Mouse (Mus musculus) liver, embryonic 11.5 days (tissue): ENCODE measurements at regions not wholly inside any gene's neighbourhood (a gene's known extent, or its start where the extent isn't known, plus 50 kb on each side); places are given as distances from the start of the nearest gene placed in this dataset.

Source experiments
- ATAC-seq: fragments of 200-750 bp; cut with Nextera tagmentation; replicated peaks from 2 replicates; pipeline ENCODE4 v1.8.0; 2017; ENCODE audit warnings: moderate number of reproducible peaks, mild to moderate bottlenecking, moderate TSS enrichment, moderate library complexity; ENCODE audit not compliant: low FRiP score
- DNase-seq: peaks from one replicate; pipeline ENCODE4 v3.0.0-alpha.2; 2017; ENCODE audit warnings: low spot score
- H3K27ac ChIP-seq: fragments of 300-500 bp; sonication (generic); 2 replicates; pipeline ENCODE4 v1.5.1; 2014; ENCODE audit warnings: mild to moderate bottlenecking, low read depth, low read length, control low read depth
- H3K27me3 ChIP-seq: fragments of 300-500 bp; sonication (generic); replicated peaks from 2 replicates; pipeline ENCODE4 v1.6.1; 2014; ENCODE audit warnings: low read length, mixed read lengths; ENCODE audit not compliant: control insufficient read depth, insufficient read depth
- H3K36me3 ChIP-seq: fragments of 300-500 bp; sonication (generic); 2 replicates; pipeline ENCODE4 v1.6.1; 2014; ENCODE audit warnings: mild to moderate bottlenecking, low read length, moderate library complexity, mixed read lengths; ENCODE audit not compliant: control insufficient read depth, insufficient read depth
- H3K4me1 ChIP-seq: fragments of 300-500 bp; sonication (generic); replicated peaks from 2 replicates; pipeline ENCODE4 v1.6.1; 2014; ENCODE audit warnings: low read length, mixed read lengths; ENCODE audit not compliant: control insufficient read depth, insufficient read depth
- H3K4me2 ChIP-seq: fragments of 300-500 bp; sonication (generic); 2 replicates; pipeline ENCODE4 v1.6.1; 2014; ENCODE audit warnings: mild to moderate bottlenecking, control low read depth, moderate library complexity
- H3K4me3 ChIP-seq: fragments of 300-500 bp; sonication (generic); 2 replicates; pipeline ENCODE4 v1.5.1; 2014; ENCODE audit warnings: low read depth, low read length, control low read depth
- H3K9ac ChIP-seq: fragments of 300-500 bp; sonication (generic); 2 replicates; pipeline ENCODE4 v1.6.1; 2014; ENCODE audit warnings: low read depth, low read length, control low read depth
- H3K9me3 ChIP-seq: fragments of 300-500 bp; sonication (generic); 2 replicates; pipeline ENCODE4 v1.6.1; 2016; ENCODE audit warnings: low read length, inconsistent platforms, mixed read lengths; ENCODE audit not compliant: control insufficient read depth
- WGBS: fragments of 180-500 bp; shearing (Covaris S2); extraction: QIAGEN DNeasy Blood & Tissue Kit; methylation state at CpG from one replicate; pipeline ENCODE4 v1.1.7; 2014; 5-methylcytosine and 5-hydroxymethylcytosine counted together

GRCm38 (mm10) chr15:61160666-61161065, 237.9 kb upstream of the A1bg start:
- Histone ChIP-seq H3K27ac (no peak overlapping the region), H3K36me3 (no peaks in the 10 kb centered on the region), H3K4me2 (no peak overlapping the region), H3K9me3 (no peaks in the 10 kb centered on the region), H3K4me3 (no peak overlapping the region), H3K4me1 (no peaks in the 10 kb centered on the region), H3K9ac (no peak overlapping the region), H3K27me3 (no peaks in the 10 kb centered on the region)
- WGBS = 50% methylated on average over 1 of the region's 1 CpGs
- no peak for DNase-seq
- no peak for ATAC-seq

GRCm38 (mm10) chr15:61159552-61159951, 236.7 kb upstream of the A1bg start:
- DNase-seq = no peak
- no peaks in the 10 kb centered on the region for H3K27me3 ChIP-seq

GRCm38 (mm10) chr15:61158041-61158545, 235.3 kb upstream of the A1bg start:
- no peaks in the 10 kb centered on the region for H3K36me3 ChIP-seq
- H3K4me3 ChIP-seq = no peak overlapping the region
- H3K27me3 ChIP-seq = no peaks in the 10 kb centered on the region
- no peak overlapping the region for H3K9ac ChIP-seq
- 61% methylated on average over 13 of the region's 13 CpGs for WGBS
- ATAC-seq (no peak), DNase-seq (no peak)
- no peaks in the 10 kb centered on the region for H3K9me3 ChIP-seq
- no peaks in the 10 kb centered on the region for H3K4me1 ChIP-seq
- H3K27ac ChIP-seq = no peak overlapping the region
- H3K4me2 ChIP-seq = peak overlapping the region; percentile 44; the same call in 1 of the 2 replicates

More at GRCm38 (mm10) chr15:61159552-61159951, 236.7 kb upstream of the A1bg start:
- Histone ChIP-seq H3K4me3 (no peak overlapping the region), H3K9ac (no peak overlapping the region), H3K9me3 (no peaks in the 10 kb centered on the region), H3K4me2 (no peak overlapping the region), H3K27ac (no peak overlapping the region), H3K36me3 (no peaks in the 10 kb centered on the region), H3K4me1 (no peaks in the 10 kb centered on the region)
- 79% methylated on average over 5 of the region's 5 CpGs for WGBS
- ATAC-seq = no peak

GRCm38 (mm10) chr15:61157543-61157942, 234.7 kb upstream of the A1bg start:
- no peaks in the 10 kb centered on the region for H3K4me1 ChIP-seq
- H3K9me3 ChIP-seq = no peaks in the 10 kb centered on the region
- no peaks in the 10 kb centered on the region for H3K36me3 ChIP-seq
- no peak overlapping the region for H3K9ac ChIP-seq
- WGBS = 6% methylated on average over 13 of the region's 13 CpGs
- no peak for ATAC-seq
- no peak overlapping the region for H3K4me3 ChIP-seq
- H3K27me3 ChIP-seq = no peaks in the 10 kb centered on the region
- H3K4me2 ChIP-seq = peak overlapping the region; percentile 44; the same call in 1 of the 2 replicates
- peak; percentile 76 for DNase-seq
- H3K27ac ChIP-seq = no peak overlapping the region

- 54% methylated on average over 7 of the region's 7 CpGs for WGBS
- Histone ChIP-seq H3K4me3 (no peak overlapping the region), H3K27me3 (no peaks in the 10 kb centered on the region), H3K4me2 (no peak overlapping the region), H3K9ac (no peak overlapping the region), H3K9me3 (no peaks in the 10 kb centered on the region), H3K36me3 (no peaks in the 10 kb centered on the region), H3K4me1 (no peaks in the 10 kb centered on the region), H3K27ac (no peak overlapping the region)
- ATAC-seq (no peak), DNase-seq (no peak)
Observed at GRCm38 (mm10) chr15:61155530-61155929, 232.7 kb upstream of the A1bg start.

GRCm38 (mm10) chr15:61154166-61154565, 231.4 kb upstream of the A1bg start:
- DNase-seq = no peak
- H3K4me1 ChIP-seq = no peaks in the 10 kb centered on the region
- no peak overlapping the region for H3K9ac ChIP-seq
- no peak overlapping the region for H3K4me3 ChIP-seq
- H3K27me3 ChIP-seq = no peaks in the 10 kb centered on the region
- no peak overlapping the region for H3K4me2 ChIP-seq
- H3K9me3 ChIP-seq = no peaks in the 10 kb centered on the region
- no peaks in the 10 kb centered on the region for H3K36me3 ChIP-seq
- ATAC-seq = no peak
- WGBS = 79% methylated on average over 12 of the region's 12 CpGs
- H3K27ac ChIP-seq = no peak overlapping the region

GRCm38 (mm10) chr15:61142851-61143250, 220.0 kb upstream of the A1bg start:
- DNase-seq (no peak), ATAC-seq (no peak)
- no peak overlapping the region for H3K9ac ChIP-seq
- no peaks in the 10 kb centered on the region for H3K27me3 ChIP-seq
- H3K4me3 ChIP-seq = no peak overlapping the region
- H3K4me1 ChIP-seq = no peaks in the 10 kb centered on the region
- WGBS = 67% methylated on average over 3 of the region's 3 CpGs
- no peak overlapping the region for H3K27ac ChIP-seq
- H3K36me3 ChIP-seq = no peaks in the 10 kb centered on the region
- H3K4me2 ChIP-seq = no peak overlapping the region
- H3K9me3 ChIP-seq = no peaks in the 10 kb centered on the region

GRCm38 (mm10) chr15:61139151-61139550, 216.3 kb upstream of the A1bg start:
- no peaks in the 10 kb centered on the region for H3K4me1 ChIP-seq
- no peak overlapping the region for H3K4me2 ChIP-seq
- no peak for DNase-seq
- no peaks in the 10 kb centered on the region for H3K36me3 ChIP-seq
- ATAC-seq = no peak
- H3K27me3 ChIP-seq = no peaks in the 10 kb centered on the region
- WGBS = 88% methylated on average over 5 of the region's 5 CpGs
- H3K4me3 ChIP-seq = no peak overlapping the region
- H3K9me3 ChIP-seq = no peaks in the 10 kb centered on the region
- no peak overlapping the region for H3K27ac ChIP-seq
- no peak overlapping the region for H3K9ac ChIP-seq

GRCm38 (mm10) chr15:61136781-61137180, 214.0 kb upstream of the A1bg start:
- no peak overlapping the region for H3K9ac ChIP-seq
- H3K27me3 ChIP-seq = no peaks in the 10 kb centered on the region
- no peak overlapping the region for H3K4me3 ChIP-seq
- no peaks in the 10 kb centered on the region for H3K36me3 ChIP-seq
- ATAC-seq = no peak
- no peak for DNase-seq
- H3K4me2 ChIP-seq = no peak overlapping the region
- WGBS = 72% methylated on average over 2 of the region's 2 CpGs
- no peak overlapping the region for H3K27ac ChIP-seq
- H3K9me3 ChIP-seq = no peaks in the 10 kb centered on the region
- no peaks in the 10 kb centered on the region for H3K4me1 ChIP-seq
